Mouse (Mus musculus) small intestine, adult 2 months (tissue): Measurements from ENCODE around the gene Rnf224.

Experiments
- CTCF ChIP-seq: fragments of 200-500 bp; IDR thresholded peaks from 2 replicates; pipeline ENCODE4 v1.5.1; 2012; ENCODE audit warnings: low read depth, mild to moderate bottlenecking, control low read depth, inconsistent platforms, low read length, moderate library complexity, mixed read lengths; ENCODE audit not compliant: insufficient replicate concordance, insufficient read length; ENCODE audit errors: extremely low read depth
- POLR2A ChIP-seq: fragments of 200-500 bp; IDR thresholded peaks from 2 replicates; pipeline ENCODE4 v1.6.1; 2012; ENCODE audit warnings: low read depth, mild to moderate bottlenecking, control low read depth, inconsistent platforms, low read length, moderate library complexity

DNA sequence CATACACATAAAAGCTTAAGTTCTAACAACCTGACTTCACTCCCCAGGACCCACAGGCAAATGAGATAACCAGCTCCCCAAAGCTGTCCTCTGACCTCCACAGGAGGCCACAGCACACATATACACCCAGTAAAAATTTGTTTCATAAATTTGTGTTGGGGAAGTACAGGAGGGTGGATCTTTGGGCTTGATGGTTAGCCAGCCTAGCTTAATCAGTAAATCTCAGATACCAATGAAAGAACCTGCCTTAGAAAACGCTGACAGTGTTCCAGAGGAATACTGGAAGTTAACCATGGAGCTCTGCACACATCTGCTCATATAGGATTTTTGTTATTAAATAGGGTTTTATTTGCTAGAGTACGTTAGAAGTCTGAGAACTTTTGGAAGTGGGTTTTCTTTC lies 18.9 kb downstream of the Rnf224 start:
- TF ChIP-seq POLR2A (no peak), CTCF (no peak)
